Mouse (Mus musculus) intestine, embryonic 14.5 days (tissue): ENCODE results near the gene Pin1rt1. TPM values are rescaled to one million over a fixed set of nuclear protein-coding genes. Genes with fewer than 3 reads are reported as not detected.

Experiments used
- ATAC-seq: fragments of 200-750 bp; cut with Nextera tagmentation; replicated peaks from 2 replicates; pipeline ENCODE4 v1.8.0; 2017; ENCODE audit warnings: low read depth, moderate number of reproducible peaks, moderate TSS enrichment, moderate library complexity; ENCODE audit not compliant: low FRiP score, low TSS enrichment
- DNase-seq: peaks from one replicate; pipeline ENCODE4 v3.0.0-alpha.2; 2018; ENCODE audit warnings: low spot score
- H3K27ac ChIP-seq: fragments of 300-500 bp; sonication (generic); 2 replicates; pipeline ENCODE4 v1.5.1; 2014; ENCODE audit warnings: low read depth, mild to moderate bottlenecking, control low read depth
- H3K27me3 ChIP-seq: fragments of 300-500 bp; sonication (generic); replicated peaks from 2 replicates; pipeline ENCODE4 v1.6.1; 2014; ENCODE audit warnings: low read length, control low read depth; ENCODE audit not compliant: control insufficient read depth, insufficient read depth
- H3K36me3 ChIP-seq: fragments of 300-500 bp; sonication (generic); 2 replicates; pipeline ENCODE4 v1.6.1; 2014; ENCODE audit warnings: low read length, control low read depth; ENCODE audit not compliant: control insufficient read depth, insufficient read depth
- H3K4me1 ChIP-seq: fragments of 300-500 bp; sonication (generic); replicated peaks from 2 replicates; pipeline ENCODE4 v1.6.1; 2014; ENCODE audit warnings: low read length, control low read depth, mixed read lengths; ENCODE audit not compliant: control insufficient read depth, insufficient read depth
- H3K4me2 ChIP-seq: fragments of 300-500 bp; sonication (generic); 2 replicates; pipeline ENCODE4 v1.6.1; 2014; ENCODE audit warnings: low read length
- H3K4me3 ChIP-seq: fragments of 300-500 bp; sonication (generic); 2 replicates; pipeline ENCODE4 v1.5.1; 2014; ENCODE audit warnings: low read depth, low read length, control low read depth, mixed read lengths
- H3K9ac ChIP-seq: fragments of 300-500 bp; sonication (generic); 2 replicates; pipeline ENCODE4 v1.6.1; 2014; ENCODE audit warnings: mild to moderate bottlenecking, low read length
- H3K9me3 ChIP-seq: fragments of 300-500 bp; sonication (generic); 2 replicates; pipeline ENCODE4 v1.6.1; 2016; ENCODE audit warnings: low read length, control low read depth; ENCODE audit not compliant: control insufficient read depth
- WGBS: fragments of 180-500 bp; shearing (Covaris S2); extraction: QIAGEN DNeasy Blood & Tissue Kit; methylation state at CpG from one replicate; pipeline ENCODE4 v1.1.7; 2014; 5-methylcytosine and 5-hydroxymethylcytosine counted together
- polyA plus RNA-seq: library from polyadenylated mRNA; unstranded; fragments of >200 nt; fragmentation: Nextera tagmentation; extraction: Ambion mirVana; gene quantifications from 2 replicates; pipeline ENCODE4 v1.2.1, GENCODE M21; 2014

Pin1rt1 gene
- polyA plus RNA-seq, 1 experiment from 2014 or later = 0.15 TPM

- WGBS = 44% methylated on average over 3 of the region's 3 CpGs
- H3K36me3 ChIP-seq = no peaks in the 10 kb centered on the region
- H3K4me3 ChIP-seq = no peak overlapping the region
- H3K27me3 ChIP-seq = no peaks in the 10 kb centered on the region
- H3K27ac ChIP-seq = peak overlapping the region; percentile 6; the same call in 1 of the 2 replicates
- H3K9me3 ChIP-seq = no peaks in the 10 kb centered on the region
- H3K4me2 ChIP-seq = 0 out of 2 replicates have a peak overlapping the region, but pooled peaks have one; percentile 5
- ATAC-seq (no peak), DNase-seq (no peak)
- no peak overlapping the region for H3K9ac ChIP-seq
- H3K4me1 ChIP-seq = peaks cover 17% of the 10 kb centered on the region; the same call in 1 of the 2 replicates
Observed at GRCm38 (mm10) chr2:104704355-104704754, 11.8 kb downstream of the Pin1rt1 start.

GRCm38 (mm10) chr2:104703158-104703557 lies 13.0 kb downstream of the Pin1rt1 start:
- H3K9me3 ChIP-seq = no peaks in the 10 kb centered on the region
- WGBS = 88% methylated on average over 3 of the region's 3 CpGs
- H3K36me3 ChIP-seq = no peaks in the 10 kb centered on the region; the same call in 1 of the 2 replicates
- no peak for ATAC-seq
- no peak overlapping the region for H3K4me2 ChIP-seq
- H3K27ac ChIP-seq = no peak overlapping the region
- no peak for DNase-seq
- peaks cover 17% of the 10 kb centered on the region; the same call in 1 of the 2 replicates for H3K4me1 ChIP-seq
- H3K4me3 ChIP-seq = no peak overlapping the region
- no peak overlapping the region for H3K9ac ChIP-seq
- no peaks in the 10 kb centered on the region for H3K27me3 ChIP-seq

- Histone ChIP-seq H3K4me1 (0 out of 2 replicates have a peak, but pooled peaks cover 3% of the 10 kb centered on the region), H3K27me3 (no peaks in the 10 kb centered on the region), H3K36me3 (peaks cover 4% of the 10 kb centered on the region), H3K9ac (no peak overlapping the region), H3K9me3 (no peaks in the 10 kb centered on the region), H3K4me3 (no peak overlapping the region), H3K4me2 (no peak overlapping the region), H3K27ac (no peak overlapping the region)
- DNase-seq (no peak), ATAC-seq (no peak)
- 89% methylated on average over 11 of the region's 11 CpGs for WGBS
Observed at GRCm38 (mm10) chr2:104699659-104700058, 16.5 kb downstream of the Pin1rt1 start.

- 36% methylated on average over 2 of the region's 2 CpGs for WGBS
- Histone ChIP-seq H3K9me3 (no peaks in the 10 kb centered on the region), H3K36me3 (no peaks in the 10 kb centered on the region), H3K4me3 (no peak overlapping the region), H3K4me2 (no peak overlapping the region), H3K27ac (no peak overlapping the region), H3K4me1 (no peaks in the 10 kb centered on the region), H3K9ac (no peak overlapping the region), H3K27me3 (no peaks in the 10 kb centered on the region)
- DNase-seq (no peak), ATAC-seq (no peak)
Observed at GRCm38 (mm10) chr2:104692551-104692950, 23.6 kb downstream of the Pin1rt1 start.

GRCm38 (mm10) chr2:104690720-104691119 lies 25.5 kb downstream of the Pin1rt1 start:
- H3K4me1 ChIP-seq = no peaks in the 10 kb centered on the region
- no peak for DNase-seq
- H3K4me2 ChIP-seq = no peak overlapping the region
- no peaks in the 10 kb centered on the region for H3K9me3 ChIP-seq
- no peak for ATAC-seq
- no peak overlapping the region for H3K9ac ChIP-seq
- no peaks in the 10 kb centered on the region for H3K36me3 ChIP-seq
- H3K27ac ChIP-seq = no peak overlapping the region
- no peaks in the 10 kb centered on the region for H3K27me3 ChIP-seq
- H3K4me3 ChIP-seq = no peak overlapping the region
- WGBS = 91% methylated on average over 4 of the region's 4 CpGs

GRCm38 (mm10) chr2:104688724-104689123 lies 27.5 kb downstream of the Pin1rt1 start:
- 0 out of 2 replicates have a peak, but pooled peaks cover 6% of the 10 kb centered on the region for H3K36me3 ChIP-seq
- H3K27ac ChIP-seq = no peak overlapping the region
- no peak overlapping the region for H3K4me3 ChIP-seq
- no peak overlapping the region for H3K4me2 ChIP-seq
- H3K4me1 ChIP-seq = no peaks in the 10 kb centered on the region
- 81% methylated on average over 8 of the region's 8 CpGs for WGBS
- no peak overlapping the region for H3K9ac ChIP-seq
- no peaks in the 10 kb centered on the region for H3K27me3 ChIP-seq
- ATAC-seq (no peak), DNase-seq (no peak)
- H3K9me3 ChIP-seq = no peaks in the 10 kb centered on the region

- peaks cover 8% of the 10 kb centered on the region; the same call in 1 of the 2 replicates for H3K36me3 ChIP-seq
- DNase-seq (no peak), ATAC-seq (no peak)
- H3K27ac ChIP-seq = no peak overlapping the region
- H3K9ac ChIP-seq = no peak overlapping the region
- no peak overlapping the region for H3K4me2 ChIP-seq
- WGBS = 74% methylated on average over 3 of the region's 3 CpGs
- no peak overlapping the region for H3K4me3 ChIP-seq
- H3K9me3 ChIP-seq = no peaks in the 10 kb centered on the region
- no peaks in the 10 kb centered on the region for H3K27me3 ChIP-seq
- no peaks in the 10 kb centered on the region for H3K4me1 ChIP-seq
Observed at GRCm38 (mm10) chr2:104688321-104688720, 27.9 kb downstream of the Pin1rt1 start.

GRCm38 (mm10) chr2:104687261-104687660 lies 28.9 kb downstream of the Pin1rt1 start:
- Histone ChIP-seq H3K9ac (no peak overlapping the region), H3K4me3 (no peak overlapping the region), H3K4me2 (no peak overlapping the region), H3K27ac (no peak overlapping the region), H3K27me3 (no peaks in the 10 kb centered on the region), H3K4me1 (no peaks in the 10 kb centered on the region), H3K9me3 (no peaks in the 10 kb centered on the region), H3K36me3 (peaks cover 18% of the 10 kb centered on the region)
- DNase-seq (no peak), ATAC-seq (no peak)
- WGBS = 64% methylated on average over 3 of the region's 3 CpGs

GRCm38 (mm10) chr2:104685418-104685817 lies 30.8 kb downstream of the Pin1rt1 start:
- Histone ChIP-seq H3K27me3 (no peaks in the 10 kb centered on the region), H3K36me3 (peaks cover 25% of the 10 kb centered on the region), H3K4me3 (no peak overlapping the region), H3K9ac (no peak overlapping the region), H3K27ac (no peak overlapping the region), H3K9me3 (no peaks in the 10 kb centered on the region), H3K4me1 (no peaks in the 10 kb centered on the region), H3K4me2 (0 out of 2 replicates have a peak overlapping the region, but pooled peaks have one; percentile 20)
- ATAC-seq = peak; percentile 92
- WGBS = 5% methylated on average over 13 of the region's 13 CpGs
- peak; percentile 87 for DNase-seq
